Mouse (Mus musculus) MEL (cell line): ENCODE results near the gene Wscd1. TPM values are rescaled to one million over a fixed set of nuclear protein-coding genes. Genes with fewer than 3 reads are reported as not detected.

Experiments
- DNase-seq: peaks from one replicate; pipeline ENCODE4 v3.0.0; 2011; ENCODE audit warnings: low read depth, low spot score
- H3K27ac ChIP-seq: 2 replicates; pipeline ENCODE4 v1.5.1; 2012; ENCODE audit warnings: low read depth, mild to moderate bottlenecking, control low read depth, low read length, moderate library complexity; ENCODE audit not compliant: control insufficient read depth
- H3K27me3 ChIP-seq, 2 experiments: fragments of 150-350 bp in 1 of 2; sonication (generic) in 1 of 2; 2 replicates each; pipeline ENCODE4 v1.6.1; 2012; ENCODE audit warnings: low read length in 2 of 2, mild to moderate bottlenecking in 2 of 2, improper control_type of control experiment in 1 of 2, moderate library complexity in 1 of 2; ENCODE audit not compliant: insufficient read depth in 2 of 2, control insufficient read depth in 1 of 2
- H3K36me3 ChIP-seq, 2 experiments: 2 replicates each; pipeline ENCODE4 v1.6.1; 2012 to 2014; ENCODE audit warnings: low read length in 2 of 2, improper control_type of control experiment in 1 of 2, inconsistent platforms in 1 of 2, mild to moderate bottlenecking in 1 of 2; ENCODE audit not compliant: insufficient read depth in 2 of 2, control insufficient read depth in 1 of 2
- H3K4me1 ChIP-seq, 2 experiments: fragments of 150-350 bp in 1 of 2; sonication (generic) in 1 of 2; 2 replicates each; pipeline ENCODE4 v1.6.1; 2012; ENCODE audit warnings: low read length in 2 of 2, improper control_type of control experiment in 1 of 2, mild to moderate bottlenecking in 1 of 2; ENCODE audit not compliant: insufficient read depth in 2 of 2, control insufficient read depth in 1 of 2
- H3K4me3 ChIP-seq, 2 experiments: fragments of 150-350 bp in 1 of 2; sonication (generic) in 1 of 2; 2 replicates each; pipeline ENCODE4 v1.5.1; 2012; ENCODE audit warnings: low read depth in 2 of 2, low read length in 2 of 2, mild to moderate bottlenecking in 2 of 2, moderate library complexity in 2 of 2, control low read depth in 1 of 2, improper control_type of control experiment in 1 of 2; ENCODE audit not compliant: control insufficient read depth in 1 of 2, insufficient read depth in 1 of 2
- H3K79me2 ChIP-seq: 2 replicates; pipeline ENCODE4 v1.6.1; 2012; ENCODE audit warnings: mild to moderate bottlenecking, low read length, moderate library complexity; ENCODE audit not compliant: control insufficient read depth, poor library complexity, insufficient read depth
- H3K9ac ChIP-seq: 2 replicates; pipeline ENCODE4 v1.6.1; 2012; ENCODE audit warnings: low read depth, mild to moderate bottlenecking, control low read depth, low read length, moderate library complexity; ENCODE audit not compliant: control insufficient read depth, poor library complexity, severe bottlenecking
- H3K9me3 ChIP-seq: fragments of 150-350 bp; sonication (generic); replicated peaks from 2 replicates; pipeline ENCODE4 v1.6.1; 2012; ENCODE audit warnings: mild to moderate bottlenecking, low read length, improper control_type of control experiment, moderate library complexity; ENCODE audit not compliant: insufficient read depth
- BHLHE40 ChIP-seq: IDR thresholded peaks from 2 replicates; pipeline ENCODE4 v1.6.1; 2012; ENCODE audit warnings: low read depth, mild to moderate bottlenecking, inconsistent platforms, low read length, improper control_type of control experiment, borderline replicate concordance
- CHD1 ChIP-seq: IDR thresholded peaks from 2 replicates; pipeline ENCODE4 v1.6.1; 2012; ENCODE audit warnings: low read depth, mild to moderate bottlenecking, inconsistent platforms, low read length, improper control_type of control experiment
- CHD2 ChIP-seq: IDR thresholded peaks from 2 replicates; pipeline ENCODE4 v1.6.1; 2011; ENCODE audit warnings: low read length, improper control_type of control experiment
- CTCF ChIP-seq, 3 experiments: IDR thresholded peaks in 2 of 3; conservative IDR thresholded peaks in 1 of 3; 2 replicates each; pipeline ENCODE4 v1.5.1; 2011 to 2012; ENCODE audit warnings: low read length in 3 of 3, low read depth in 2 of 3, mild to moderate bottlenecking in 2 of 3, improper control_type of control experiment in 1 of 3, inconsistent platforms in 1 of 3, mixed read lengths in 1 of 3, moderate library complexity in 1 of 3; ENCODE audit not compliant: control insufficient read depth in 1 of 3, insufficient read depth in 1 of 3, poor library complexity in 1 of 3, severe bottlenecking in 1 of 3
- E2F4 ChIP-seq: IDR thresholded peaks from 2 replicates; pipeline ENCODE4 v1.6.1; 2011; ENCODE audit warnings: low read depth, low read length, improper control_type of control experiment, borderline replicate concordance
- ELF1 ChIP-seq: IDR thresholded peaks from 2 replicates; pipeline ENCODE4 v1.6.1; 2014; ENCODE audit warnings: low read depth, mild to moderate bottlenecking, inconsistent platforms, low read length, improper control_type of control experiment, moderate library complexity
- EP300 ChIP-seq, 2 experiments: IDR thresholded peaks; 2 replicates each; pipeline ENCODE4 v1.6.1; 2011; ENCODE audit warnings: improper control_type of control experiment in 2 of 2, low read length in 2 of 2, low read depth in 1 of 2, mild to moderate bottlenecking in 1 of 2
- ETS1 ChIP-seq: IDR thresholded peaks from 2 replicates; pipeline ENCODE4 v1.6.1; 2012; ENCODE audit warnings: low read depth, mild to moderate bottlenecking, inconsistent platforms, low read length, improper control_type of control experiment, moderate library complexity
- GABPA ChIP-seq: IDR thresholded peaks from 2 replicates; pipeline ENCODE4 v1.6.1; 2012; ENCODE audit warnings: low read depth, mild to moderate bottlenecking, inconsistent platforms, low read length, improper control_type of control experiment, moderate library complexity
- GATA1 ChIP-seq: IDR thresholded peaks from 2 replicates; pipeline ENCODE4 v1.6.1; 2011; ENCODE audit warnings: low read depth, low read length, improper control_type of control experiment
- HCFC1 ChIP-seq: IDR thresholded peaks from 2 replicates; pipeline ENCODE4 v1.6.1; 2012; ENCODE audit warnings: low read depth, mild to moderate bottlenecking, inconsistent platforms, low read length, improper control_type of control experiment, moderate library complexity
- JUND ChIP-seq: IDR thresholded peaks from 2 replicates; pipeline ENCODE4 v1.6.1; 2011; ENCODE audit warnings: low read depth, mild to moderate bottlenecking, improper control_type of control experiment, low read length
- KAT2A ChIP-seq: conservative IDR thresholded peaks from 2 replicates; pipeline ENCODE4 v1.6.1; 2012; ENCODE audit warnings: low read depth, low read length, improper control_type of control experiment, inconsistent platforms
- MAFK ChIP-seq: IDR thresholded peaks from 2 replicates; pipeline ENCODE4 v1.6.1; 2011; ENCODE audit warnings: low read depth, mild to moderate bottlenecking, low read length, improper control_type of control experiment, borderline replicate concordance
- MEF2A ChIP-seq: IDR thresholded peaks from 2 replicates; pipeline ENCODE4 v1.6.1; 2014; ENCODE audit warnings: low read depth, mild to moderate bottlenecking, inconsistent platforms, low read length, improper control_type of control experiment; ENCODE audit not compliant: poor library complexity, insufficient replicate concordance, severe bottlenecking; ENCODE audit errors: extremely low read depth
- MXI1 ChIP-seq: IDR thresholded peaks from 2 replicates; pipeline ENCODE4 v1.6.1; 2011; ENCODE audit warnings: mild to moderate bottlenecking, low read depth, low read length, improper control_type of control experiment
- MYC ChIP-seq: IDR thresholded peaks from 2 replicates; pipeline ENCODE4 v1.6.1; 2011; ENCODE audit warnings: low read depth, mild to moderate bottlenecking, low read length, improper control_type of control experiment, moderate library complexity
- NELFE ChIP-seq: IDR thresholded peaks from 2 replicates; pipeline ENCODE4 v1.6.1; 2011; ENCODE audit warnings: low read depth, low read length, improper control_type of control experiment
- NRF1 ChIP-seq: IDR thresholded peaks from 2 replicates; pipeline ENCODE4 v1.6.1; 2014; ENCODE audit warnings: low read depth, mild to moderate bottlenecking, inconsistent platforms, low read length, improper control_type of control experiment, moderate library complexity; ENCODE audit not compliant: poor library complexity, insufficient read depth, severe bottlenecking
- POLR2A ChIP-seq, 2 experiments: IDR thresholded peaks; 2 replicates each; pipeline ENCODE4 v1.6.1; 2011 to 2012; ENCODE audit warnings: low read length in 2 of 2, mild to moderate bottlenecking in 2 of 2, control low read depth in 1 of 2, improper control_type of control experiment in 1 of 2, low read depth in 1 of 2, moderate library complexity in 1 of 2; ENCODE audit not compliant: control insufficient read depth in 1 of 2, insufficient read depth in 1 of 2, poor library complexity in 1 of 2
- POLR2AphosphoS5 ChIP-seq: IDR thresholded peaks from 2 replicates; pipeline ENCODE4 v1.6.1; 2012; ENCODE audit warnings: low read depth, borderline replicate concordance, mild to moderate bottlenecking, inconsistent platforms, low read length, moderate library complexity, mixed read lengths
- RAD21 ChIP-seq: IDR thresholded peaks from 2 replicates; pipeline ENCODE4 v1.6.1; 2011; ENCODE audit warnings: mild to moderate bottlenecking, low read depth, low read length, improper control_type of control experiment
- SIN3A ChIP-seq: IDR thresholded peaks from 2 replicates; pipeline ENCODE4 v1.6.1; 2012; ENCODE audit warnings: low read length, improper control_type of control experiment, inconsistent platforms
- TAL1 ChIP-seq: IDR thresholded peaks from 2 replicates; pipeline ENCODE4 v1.6.1; 2012; ENCODE audit warnings: mild to moderate bottlenecking, inconsistent platforms, low read length, moderate library complexity, mixed read lengths
- TBP ChIP-seq: IDR thresholded peaks from 2 replicates; pipeline ENCODE4 v1.8.0; 2011; ENCODE audit warnings: low read depth, low read length, improper control_type of control experiment
- TCF12 ChIP-seq: IDR thresholded peaks from 2 replicates; pipeline ENCODE4 v1.6.1; 2014; ENCODE audit warnings: low read depth, mild to moderate bottlenecking, inconsistent platforms, low read length, improper control_type of control experiment, moderate library complexity
- UBTF ChIP-seq: IDR thresholded peaks from 2 replicates; pipeline ENCODE4 v1.6.1; 2012; ENCODE audit warnings: low read depth, mild to moderate bottlenecking, inconsistent platforms, low read length, improper control_type of control experiment, moderate library complexity, borderline replicate concordance; ENCODE audit not compliant: insufficient read depth
- USF1 ChIP-seq: IDR thresholded peaks from 2 replicates; pipeline ENCODE4 v1.6.1; 2014; ENCODE audit warnings: low read depth, mild to moderate bottlenecking, inconsistent platforms, low read length, improper control_type of control experiment, moderate library complexity
- ZKSCAN1 ChIP-seq: IDR thresholded peaks from 2 replicates; pipeline ENCODE4 v1.6.1; 2012; ENCODE audit warnings: low read depth, mild to moderate bottlenecking, inconsistent platforms, low read length, improper control_type of control experiment, moderate library complexity
- ZMIZ1 ChIP-seq: IDR thresholded peaks from 2 replicates; pipeline ENCODE4 v1.6.1; 2012; ENCODE audit warnings: low read depth, mild to moderate bottlenecking, inconsistent platforms, low read length, improper control_type of control experiment, moderate library complexity
- polyA plus RNA-seq, 2 experiments: library from polyadenylated mRNA; stranded (reverse) in 1 of 2; unstranded in 1 of 2; fragments of >175 nt in 1 of 2; fragments of >200 nt in 1 of 2; gene quantifications; 2 replicates each; pipeline versions ENCODE4 v1.2.1 to v1.2.4; 2012; ENCODE audit warnings: low replicate concordance in 2 of 2, low read depth in 1 of 2; ENCODE audit not compliant: insufficient read length in 2 of 2, insufficient read depth in 1 of 2, missing spikeins in 1 of 2
- total RNA-seq: library from RNA; depleted of rRNA; stranded (reverse); fragments of 300-350 nt; gene quantifications from 2 replicates; pipeline ENCODE4 v1.2.3, GENCODE M21; 2012

The Wscd1 gene
- total and polyA plus RNA-seq, 3 experiments = not detected

GRCm38 (mm10) chr11:71781737-71782354, 32.1 kb downstream of the Wscd1 start:
- TF ChIP-seq UBTF (no peak), GATA1 (no peak), TBP (no peak), CTCF (IDR thresholded peaks at IDR 0.05 in 2 of 3, conservative IDR thresholded peaks at IDR 0.05 in 1 of 3; ENCODE audit: control insufficient read depth in 1 of 3, insufficient read depth in 1 of 3, low read depth in 2 of 3, low read length in 3 of 3, poor library complexity in 1 of 3, severe bottlenecking in 1 of 3) (no peak), POLR2AphosphoS5 (no peak), MYC (no peak), NELFE (no peak), MXI1 (no peak), TCF12 (no peak), CHD2 (no peak), MEF2A (no peak), NRF1 (no peak), ELF1 (no peak), KAT2A (no peak), POLR2A (IDR thresholded peaks at IDR 0.05; ENCODE audit: control insufficient read depth in 1 of 2, insufficient read depth in 1 of 2, low read depth in 1 of 2, low read length in 2 of 2, poor library complexity in 1 of 2) (no peak), MAFK (no peak), CHD1 (no peak), USF1 (no peak)
- H3K27me3 ChIP-seq = no peaks in the 10 kb centered on the region
- H3K79me2 ChIP-seq = no peaks in the 10 kb centered on the region
- no peak overlapping the region for H3K4me3 ChIP-seq
- no peak overlapping the region for H3K27ac ChIP-seq
- no peaks in the 10 kb centered on the region for H3K9me3 ChIP-seq
- H3K9ac ChIP-seq = no peak overlapping the region
- H3K36me3 ChIP-seq = no peaks in the 10 kb centered on the region
- DNase-seq = no peak
- H3K4me1 ChIP-seq = no peaks in the 10 kb centered on the region

GRCm38 (mm10) chr11:71785499-71785898, 35.8 kb downstream of the Wscd1 start:
- H3K9ac ChIP-seq = no peak overlapping the region
- no peaks in the 10 kb centered on the region for H3K4me1 ChIP-seq
- no peaks in the 10 kb centered on the region for H3K9me3 ChIP-seq
- H3K27me3 ChIP-seq = no peaks in the 10 kb centered on the region
- H3K79me2 ChIP-seq = no peaks in the 10 kb centered on the region
- DNase-seq = no peak
- TF ChIP-seq ZKSCAN1 (no peak), UBTF (no peak), GATA1 (no peak), MYC (no peak), TCF12 (no peak), ETS1 (no peak), HCFC1 (no peak), JUND (no peak), E2F4 (no peak), EP300 (IDR thresholded peaks at IDR 0.05; ENCODE audit: low read depth in 1 of 2, low read length in 2 of 2) (no peak), USF1 (no peak), GABPA (no peak), TAL1 (no peak), POLR2AphosphoS5 (no peak), RAD21 (no peak), BHLHE40 (no peak), ZMIZ1 (no peak), SIN3A (no peak), MXI1 (no peak)
- TF ChIP-seq, all 39 proteins: peak for 0
- Histone ChIP-seq H3K36me3 (no peaks in the 10 kb centered on the region), H3K4me3 (no peak overlapping the region), H3K27ac (no peak overlapping the region)
